Mouse (Mus musculus): Measurements from ENCODE around the gene Tnfrsf13c. TPM values are rescaled to one million over a fixed set of nuclear protein-coding genes. Genes with fewer than 3 reads are reported as not detected.

Gene Tnfrsf13c
- polyA plus RNA-seq, 1 experiment from 2014 or later: not detected

- H3K4me2 ChIP-seq (replicated peaks; ENCODE audit: low read depth): no peak overlapping the region
- ATAC-seq: no peak
- no peaks in the 10 kb centered on the region; the same call in 1 of the 2 replicates for H3K27me3 ChIP-seq (replicated peaks; ENCODE audit: control insufficient read depth, insufficient read depth, low read length)
- no peak overlapping the region for H3K9ac ChIP-seq (ENCODE audit: low read depth, low read length)
- 56% methylated on average over 10 of the region's 10 CpGs for WGBS
- TF ChIP-seq CTCF (IDR thresholded peaks at IDR 0.05; ENCODE audit: low read depth): no peak
- H3K9me3 ChIP-seq (ENCODE audit: control insufficient read depth): no peaks in the 10 kb centered on the region
- H3K36me3 ChIP-seq (ENCODE audit: control insufficient read depth, insufficient read depth): peaks cover 65% of the 10 kb centered on the region
- no peak overlapping the region for H3K4me3 ChIP-seq (ENCODE audit: low read depth, low read length)
- H3K27ac ChIP-seq (ENCODE audit: low read depth, low read length): no peak overlapping the region
- H3K4me1 ChIP-seq (replicated peaks; ENCODE audit: control insufficient read depth, insufficient read depth, low read length): no peaks in the 10 kb centered on the region
Observed at GRCm38 (mm10) chr15:82204680-82205371, 19.3 kb downstream of the Tnfrsf13c start.

DNA sequence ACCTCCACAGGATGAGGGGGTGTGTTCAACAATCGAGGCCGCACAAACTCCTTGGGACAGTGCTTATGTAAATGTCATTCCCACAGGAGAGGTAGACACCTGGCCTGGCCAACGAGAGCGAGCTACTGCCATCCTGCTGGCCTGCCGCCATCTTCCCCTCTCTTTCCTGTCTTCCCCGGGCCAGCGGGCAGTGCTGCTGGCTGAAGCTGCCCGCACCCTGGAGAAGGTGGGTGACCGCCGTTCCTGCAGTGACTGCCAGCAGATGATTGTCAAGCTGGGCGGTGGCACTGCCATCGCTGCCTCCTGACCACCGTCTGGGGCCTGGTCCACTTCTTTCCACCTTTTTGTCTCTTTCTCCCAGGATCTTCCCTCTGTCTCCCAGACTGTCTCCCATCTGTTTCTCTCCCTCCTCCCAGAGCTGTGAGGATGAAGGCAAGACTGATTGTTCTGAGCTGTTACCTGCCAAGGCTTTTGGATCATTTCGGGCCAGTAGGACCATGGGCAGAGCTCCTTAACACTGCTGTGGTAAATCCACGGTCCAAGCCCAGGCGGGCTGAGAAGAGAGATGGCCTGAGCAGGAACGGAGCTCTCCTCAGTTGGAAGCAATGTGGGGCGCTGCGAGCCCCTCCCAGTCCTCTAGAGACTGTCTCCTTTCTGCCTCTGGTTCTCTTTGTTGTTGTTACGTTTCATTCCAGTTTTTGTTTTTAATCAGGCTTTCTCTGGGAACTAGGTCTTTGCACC is 20.4 kb downstream of the Tnfrsf13c start:
- Histone ChIP-seq H3K9ac (ENCODE audit: low read depth, low read length) (no peak overlapping the region), H3K27ac (ENCODE audit: low read depth, low read length) (no peak overlapping the region), H3K27me3 (replicated peaks; ENCODE audit: control insufficient read depth, insufficient read depth, low read length) (no peaks in the 10 kb centered on the region), H3K9me3 (ENCODE audit: control insufficient read depth) (no peaks in the 10 kb centered on the region), H3K36me3 (ENCODE audit: control insufficient read depth, insufficient read depth) (peaks cover 75% of the 10 kb centered on the region), H3K4me2 (replicated peaks; ENCODE audit: low read depth) (no peak overlapping the region), H3K4me3 (ENCODE audit: low read depth, low read length) (no peak overlapping the region), H3K4me1 (replicated peaks; ENCODE audit: control insufficient read depth, insufficient read depth, low read length) (no peaks in the 10 kb centered on the region)
- 88% methylated on average over 20 of the region's 20 CpGs for WGBS
- ATAC-seq: no peak
- no peak for TF ChIP-seq CTCF (IDR thresholded peaks at IDR 0.05; ENCODE audit: low read depth)

DNA sequence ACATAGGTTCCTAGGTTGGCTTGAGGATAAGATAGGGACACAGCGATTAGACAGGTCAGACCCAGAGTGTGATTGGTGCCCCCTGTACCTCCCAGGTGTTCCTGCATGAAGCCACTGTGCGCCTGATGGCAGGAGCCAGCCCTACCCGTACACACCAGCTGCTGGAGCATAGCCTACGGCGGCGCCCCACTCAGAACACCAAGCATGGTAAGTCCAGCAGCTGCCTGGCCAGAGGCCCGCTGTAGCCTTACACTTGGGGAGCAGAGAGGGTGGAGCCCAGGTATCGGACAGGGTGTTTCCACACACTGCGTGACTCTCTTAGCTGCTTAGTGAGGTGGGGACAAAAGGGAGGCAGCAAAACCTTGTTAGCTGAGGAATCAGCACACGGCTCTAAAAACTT is 21.1 kb downstream of the Tnfrsf13c start:
- TF ChIP-seq CTCF (IDR thresholded peaks at IDR 0.05; ENCODE audit: low read depth): no peak
- H3K27me3 ChIP-seq (replicated peaks; ENCODE audit: control insufficient read depth, insufficient read depth, low read length): no peaks in the 10 kb centered on the region
- H3K4me2 ChIP-seq (replicated peaks; ENCODE audit: low read depth): no peak overlapping the region
- no peak overlapping the region for H3K9ac ChIP-seq (ENCODE audit: low read depth, low read length)
- 87% methylated on average over 10 of the region's 10 CpGs for WGBS
- H3K36me3 ChIP-seq (ENCODE audit: control insufficient read depth, insufficient read depth): peaks cover 82% of the 10 kb centered on the region
- H3K27ac ChIP-seq (ENCODE audit: low read depth, low read length): no peak overlapping the region
- no peaks in the 10 kb centered on the region for H3K4me1 ChIP-seq (replicated peaks; ENCODE audit: control insufficient read depth, insufficient read depth, low read length)
- no peak overlapping the region for H3K4me3 ChIP-seq (ENCODE audit: low read depth, low read length)
- no peak for ATAC-seq
- H3K9me3 ChIP-seq (ENCODE audit: control insufficient read depth): no peaks in the 10 kb centered on the region

- ATAC-seq: no peak
- Histone ChIP-seq H3K9ac (ENCODE audit: low read depth, low read length) (no peak overlapping the region), H3K4me3 (ENCODE audit: low read depth, low read length) (no peak overlapping the region), H3K9me3 (ENCODE audit: control insufficient read depth) (no peaks in the 10 kb centered on the region), H3K4me2 (replicated peaks; ENCODE audit: low read depth) (no peak overlapping the region), H3K27me3 (replicated peaks; ENCODE audit: control insufficient read depth, insufficient read depth, low read length) (no peaks in the 10 kb centered on the region), H3K36me3 (ENCODE audit: control insufficient read depth, insufficient read depth) (peaks cover 92% of the 10 kb centered on the region), H3K4me1 (replicated peaks; ENCODE audit: control insufficient read depth, insufficient read depth, low read length) (no peaks in the 10 kb centered on the region), H3K27ac (ENCODE audit: low read depth, low read length) (no peak overlapping the region)
- TF ChIP-seq CTCF (IDR thresholded peaks at IDR 0.05; ENCODE audit: low read depth): no peak
- 91% methylated on average over 6 of the region's 6 CpGs for WGBS
Observed at GRCm38 (mm10) chr15:82202086-82202485, 22.1 kb downstream of the Tnfrsf13c start.

DNA sequence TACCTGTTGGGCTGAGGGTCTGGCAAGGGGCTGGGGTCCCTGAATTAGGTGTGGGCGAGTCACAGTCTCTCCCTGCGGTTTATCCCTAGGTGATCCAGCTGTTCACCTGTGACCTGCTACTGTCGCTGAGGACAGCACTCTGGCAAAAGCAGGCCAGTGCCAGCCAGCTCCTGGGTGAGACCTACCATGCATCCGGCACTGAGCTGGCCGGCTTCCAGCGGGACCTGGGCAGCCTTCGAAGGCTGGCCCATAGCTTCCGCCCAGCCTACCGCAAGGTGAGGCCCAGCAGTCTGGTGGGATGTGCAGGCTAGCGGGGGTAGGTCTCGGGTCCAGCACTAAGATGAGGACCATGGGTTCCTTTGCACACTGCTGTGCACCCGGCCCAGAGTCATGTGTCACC is 24.6 kb downstream of the Tnfrsf13c start:
- 89% methylated on average over 12 of the region's 12 CpGs for WGBS

GRCm38 (mm10) chr15:82198342-82198741 is 25.8 kb downstream of the Tnfrsf13c start:
- Histone ChIP-seq H3K36me3 (ENCODE audit: control insufficient read depth, insufficient read depth) (peaks cover 96% of the 10 kb centered on the region), H3K4me2 (replicated peaks; ENCODE audit: low read depth) (no peak overlapping the region), H3K9ac (ENCODE audit: low read depth, low read length) (no peak overlapping the region), H3K9me3 (ENCODE audit: control insufficient read depth) (no peaks in the 10 kb centered on the region), H3K27ac (ENCODE audit: low read depth, low read length) (no peak overlapping the region; the same call in 1 of the 2 replicates), H3K4me3 (ENCODE audit: low read depth, low read length) (no peak overlapping the region), H3K27me3 (replicated peaks; ENCODE audit: control insufficient read depth, insufficient read depth, low read length) (no peaks in the 10 kb centered on the region), H3K4me1 (replicated peaks; ENCODE audit: control insufficient read depth, insufficient read depth, low read length) (no peaks in the 10 kb centered on the region)
- ATAC-seq: no peak
- WGBS: 88% methylated on average over 7 of the region's 7 CpGs
- no peak for TF ChIP-seq CTCF (IDR thresholded peaks at IDR 0.05; ENCODE audit: low read depth)

More for the DNA sequence above, 24.6 kb downstream of the Tnfrsf13c start:
- ATAC-seq: no peak
- Histone ChIP-seq H3K9me3 (ENCODE audit: control insufficient read depth) (no peaks in the 10 kb centered on the region), H3K9ac (ENCODE audit: low read depth, low read length) (no peak overlapping the region), H3K4me1 (replicated peaks; ENCODE audit: control insufficient read depth, insufficient read depth, low read length) (no peaks in the 10 kb centered on the region), H3K4me3 (ENCODE audit: low read depth, low read length) (no peak overlapping the region), H3K36me3 (ENCODE audit: control insufficient read depth, insufficient read depth) (peaks cover 96% of the 10 kb centered on the region), H3K27ac (ENCODE audit: low read depth, low read length) (no peak overlapping the region), H3K4me2 (replicated peaks; ENCODE audit: low read depth) (no peak overlapping the region), H3K27me3 (replicated peaks; ENCODE audit: control insufficient read depth, insufficient read depth, low read length) (no peaks in the 10 kb centered on the region)
- TF ChIP-seq CTCF (IDR thresholded peaks at IDR 0.05; ENCODE audit: low read depth): no peak

All from intestine, postnatal 0 days (tissue).